Mouse (Mus musculus) embryonic fibroblast, embryonic 13.5 days (primary cell): ENCODE results near the gene Copb1.

Experiments
- CTCF ChIP-seq: IDR thresholded peaks from 2 replicates; pipeline ENCODE4 v1.5.1; 2011; ENCODE audit warnings: mild to moderate bottlenecking, control low read depth, low read length, moderate library complexity, borderline replicate concordance; ENCODE audit not compliant: insufficient read depth
- POLR2A ChIP-seq: IDR thresholded peaks from 2 replicates; pipeline ENCODE4 v1.6.1; 2011; ENCODE audit warnings: low read depth, mild to moderate bottlenecking, control low read depth, low read length, moderate library complexity

- TF ChIP-seq POLR2A: no peak
- no peak for TF ChIP-seq CTCF
Observed at GRCm38 (mm10) chr7:114216908-114217307, 37.6 kb downstream of the Copb1 start.
